Mouse (Mus musculus) cerebellum, postnatal 4 days (tissue): ENCODE data around the gene Olfr815.
"Not testable (repeated sequence)": the region's sequence is repeated elsewhere in the genome, so short reads cannot be mapped to it uniquely, and the experiment has no call there.

Source experiments
- DNase-seq, 2 experiments: peaks; one replicate each; pipeline ENCODE4 v3.0.0; 2022; ENCODE audit warnings: low spot score in 2 of 2, mixed read lengths in 1 of 2

Olfr815 gene

GRCm38 (mm10) chr10:129905767-129906166 lies at the start of gene Olfr815:
Gene Olfr815 (minus strand): TSS chr10:129905867.
- not testable (repeated sequence) for DNase-seq

GRCm38 (mm10) chr10:129949000-129949399 lies 43.3 kb upstream of the Olfr815 start, which contains the start of gene Olfr818:
Gene Olfr818 (minus strand): TSS chr10:129949100.
- DNase-seq, result no peak

- DNase-seq, result no peak
Measured at GRCm38 (mm10) chr10:129915497-129915896, 9.8 kb upstream of the Olfr815 start, which contains the start of gene Olfr816. Gene Olfr816 (minus strand): TSS chr10:129915597.

- no peak for DNase-seq
Measured at GRCm38 (mm10) chr10:129885934-129886333, 19.7 kb downstream of the Olfr815 start.

GRCm38 (mm10) chr10:129885496-129885895 lies 20.2 kb downstream of the Olfr815 start:
- not testable (repeated sequence) for DNase-seq

- not testable (repeated sequence) for DNase-seq
Measured at GRCm38 (mm10) chr10:129879751-129880150, 25.9 kb downstream of the Olfr815 start, which contains the start of gene Olfr814. Gene Olfr814 (minus strand): TSS chr10:129879851.

- no peak for DNase-seq
Measured at GRCm38 (mm10) chr10:129855067-129855466, 50.6 kb downstream of the Olfr815 start, which contains the start of gene Olfr813. Gene Olfr813 (plus strand): TSS chr10:129855367.
